Mouse (Mus musculus) ES-Bruce4 (cell line): ENCODE data around the gene Tmem44.

Source experiments
- CTCF ChIP-seq: IDR thresholded peaks from one replicate; pipeline ENCODE4 v1.8.1; 2011; ENCODE audit warnings: low read depth, low read length
- EP300 ChIP-seq: IDR thresholded peaks from 2 replicates; pipeline ENCODE4 v1.6.1; 2011; ENCODE audit warnings: low read depth, low read length; ENCODE audit not compliant: insufficient read depth
- POLR2A ChIP-seq: IDR thresholded peaks from one replicate; pipeline ENCODE4 v1.8.1; 2011; ENCODE audit warnings: low read length; ENCODE audit not compliant: insufficient read depth

- no peak for TF ChIP-seq POLR2A
- TF ChIP-seq CTCF = no peak
- no peak for TF ChIP-seq EP300
Observed at GRCm38 (mm10) chr16:30527889-30528288, 22.8 kb downstream of the Tmem44 start.
